Mouse (Mus musculus) megakaryocyte, embryonic 14.5 days (primary cell): ENCODE data around the gene Laptm5. TPM values are rescaled to one million over a fixed set of nuclear protein-coding genes. Genes with fewer than 3 reads are reported as not detected.

Source experiments
- H3K27me3 ChIP-seq: replicated peaks from 2 replicates; pipeline ENCODE3; 2012; ENCODE audit warnings: inconsistent platforms
- H3K36me3 ChIP-seq: replicated peaks from 2 replicates; pipeline ENCODE3; 2012; ENCODE audit warnings: low read length, inconsistent platforms, mixed read lengths
- H3K4me1 ChIP-seq: 2 replicates; pipeline ENCODE4 v1.6.1; 2012; ENCODE audit warnings: inconsistent platforms
- H3K4me3 ChIP-seq: replicated peaks from 2 replicates; pipeline ENCODE3; 2012; ENCODE audit warnings: moderate library complexity, mild to moderate bottlenecking, inconsistent platforms
- H3K9me3 ChIP-seq: 2 replicates; pipeline ENCODE4 v1.6.1; 2012; ENCODE audit warnings: inconsistent platforms
- FLI1 ChIP-seq: IDR thresholded peaks from 2 replicates; pipeline ENCODE4 v1.6.1; 2012; ENCODE audit warnings: low read length, inconsistent platforms, mixed read lengths
- GATA1 ChIP-seq: IDR thresholded peaks from 3 replicates; pipeline ENCODE4 v1.6.1; 2012; ENCODE audit warnings: mixed read lengths, low read length, inconsistent platforms, borderline replicate concordance
- polyA plus RNA-seq: library from polyadenylated mRNA; stranded (reverse); fragments of >175 nt; gene quantifications from 2 replicates; pipeline ENCODE4 v1.2.3, GENCODE M21; 2012; ENCODE audit warnings: low replicate concordance; ENCODE audit not compliant: insufficient read depth

Gene Laptm5
- polyA plus RNA-seq, 1 experiment, result 2,077 TPM

DNA sequence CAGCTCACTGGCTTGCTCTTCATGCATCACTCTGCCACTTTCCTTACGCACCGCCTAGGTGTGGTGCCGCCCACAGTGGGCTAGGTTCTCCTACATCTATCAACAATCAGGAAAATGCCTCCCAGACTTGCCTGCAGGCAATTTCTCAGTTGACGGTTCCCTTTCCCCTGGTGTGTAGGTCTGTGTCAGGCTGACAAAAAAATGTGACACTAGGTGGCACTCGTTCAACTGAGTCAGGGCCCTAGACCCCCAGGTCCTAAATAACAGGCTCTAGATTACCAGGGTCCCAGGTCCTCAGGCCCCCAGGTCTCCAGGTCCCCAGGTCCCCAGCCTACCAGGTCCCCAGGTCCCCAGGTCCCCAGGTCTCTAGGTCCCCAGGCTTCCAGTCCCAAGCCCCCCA is 19.2 kb upstream of the Laptm5 start:
- Histone ChIP-seq H3K4me3 (no peak overlapping the region), H3K4me1 (peaks cover 79% of the 10 kb centered on the region)
- TF ChIP-seq GATA1, result no peak
- no peak for TF ChIP-seq FLI1

DNA sequence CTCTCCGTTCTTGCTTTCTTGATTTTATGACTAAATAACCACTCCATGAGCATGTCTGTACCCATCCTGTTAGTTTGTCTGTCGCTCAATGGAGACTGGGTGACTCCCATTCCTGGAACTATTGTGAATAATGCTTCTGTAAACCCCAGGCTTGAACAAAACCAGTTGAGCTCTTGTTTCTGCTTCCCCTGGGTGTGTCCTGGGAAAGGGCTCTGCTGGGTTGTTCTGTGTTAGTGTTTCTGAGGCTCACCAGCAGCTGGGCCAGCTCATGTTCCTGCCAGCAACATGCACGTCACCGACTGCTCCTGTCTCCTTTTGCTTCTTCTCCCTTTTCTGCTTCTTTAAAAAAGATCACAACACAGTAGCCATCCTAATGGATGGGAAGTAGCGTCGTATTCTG is 17.2 kb upstream of the Laptm5 start:
- Histone ChIP-seq H3K9me3 (peaks cover 4% of the 10 kb centered on the region), H3K4me3 (no peak overlapping the region), H3K4me1 (peaks cover 88% of the 10 kb centered on the region), H3K36me3 (no peaks in the 10 kb centered on the region), H3K27me3 (peaks cover 15% of the 10 kb centered on the region)
- TF ChIP-seq GATA1 (no peak), FLI1 (no peak)

More for the DNA sequence above, 19.2 kb upstream of the Laptm5 start:
- no peaks in the 10 kb centered on the region for H3K36me3 ChIP-seq
- peaks cover 4% of the 10 kb centered on the region for H3K9me3 ChIP-seq
- H3K27me3 ChIP-seq, result peaks cover 18% of the 10 kb centered on the region

DNA sequence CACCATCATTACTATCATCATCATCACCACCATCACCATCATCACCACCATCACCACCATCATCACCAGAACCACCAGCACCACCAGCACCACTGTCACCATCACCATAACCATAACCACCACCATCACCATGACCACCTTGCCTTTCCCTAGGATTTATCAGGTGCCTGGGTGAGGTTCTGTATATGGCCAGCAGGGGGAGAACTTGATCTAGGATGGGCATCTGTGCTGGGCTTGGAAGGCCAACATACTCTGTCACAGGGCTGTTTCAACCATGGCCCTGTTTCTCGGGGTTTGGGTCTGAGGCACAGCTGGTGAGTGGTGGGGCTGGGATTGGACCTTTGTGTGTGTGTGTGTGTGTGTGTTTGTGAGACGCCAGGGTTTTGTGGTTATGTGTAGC is 16.6 kb upstream of the Laptm5 start:
- no peaks in the 10 kb centered on the region for H3K36me3 ChIP-seq
- TF ChIP-seq FLI1 (no peak), GATA1 (no peak)
- H3K27me3 ChIP-seq, result peaks cover 13% of the 10 kb centered on the region
- peak overlapping the region; percentile 62 for H3K4me3 ChIP-seq
- H3K4me1 ChIP-seq, result peaks cover 88% of the 10 kb centered on the region
- H3K9me3 ChIP-seq, result peaks cover 4% of the 10 kb centered on the region

DNA sequence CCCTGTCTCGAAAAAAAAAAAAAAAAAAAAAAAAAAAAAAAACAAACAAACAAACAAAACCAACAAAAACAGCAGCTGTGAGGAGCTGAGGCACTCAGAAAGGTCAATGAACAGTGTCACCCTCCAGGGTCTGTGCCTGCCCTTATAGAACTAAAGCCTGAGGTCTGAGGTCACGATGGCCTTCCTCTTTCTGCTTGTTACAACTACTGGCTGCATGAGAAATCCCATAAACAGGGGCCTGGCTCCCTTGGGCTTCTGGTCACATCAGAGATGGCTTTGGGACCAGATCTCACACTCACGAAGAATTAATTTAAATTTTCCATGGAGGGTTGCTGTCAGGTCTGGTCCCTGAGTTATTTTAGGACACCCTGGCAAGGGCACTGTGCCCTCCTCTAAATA is 13.5 kb upstream of the Laptm5 start:
- TF ChIP-seq FLI1 (no peak), GATA1 (no peak)
- Histone ChIP-seq H3K4me3 (no peak overlapping the region), H3K9me3 (no peaks in the 10 kb centered on the region), H3K27me3 (no peaks in the 10 kb centered on the region), H3K36me3 (no peaks in the 10 kb centered on the region), H3K4me1 (peaks cover 93% of the 10 kb centered on the region)

DNA sequence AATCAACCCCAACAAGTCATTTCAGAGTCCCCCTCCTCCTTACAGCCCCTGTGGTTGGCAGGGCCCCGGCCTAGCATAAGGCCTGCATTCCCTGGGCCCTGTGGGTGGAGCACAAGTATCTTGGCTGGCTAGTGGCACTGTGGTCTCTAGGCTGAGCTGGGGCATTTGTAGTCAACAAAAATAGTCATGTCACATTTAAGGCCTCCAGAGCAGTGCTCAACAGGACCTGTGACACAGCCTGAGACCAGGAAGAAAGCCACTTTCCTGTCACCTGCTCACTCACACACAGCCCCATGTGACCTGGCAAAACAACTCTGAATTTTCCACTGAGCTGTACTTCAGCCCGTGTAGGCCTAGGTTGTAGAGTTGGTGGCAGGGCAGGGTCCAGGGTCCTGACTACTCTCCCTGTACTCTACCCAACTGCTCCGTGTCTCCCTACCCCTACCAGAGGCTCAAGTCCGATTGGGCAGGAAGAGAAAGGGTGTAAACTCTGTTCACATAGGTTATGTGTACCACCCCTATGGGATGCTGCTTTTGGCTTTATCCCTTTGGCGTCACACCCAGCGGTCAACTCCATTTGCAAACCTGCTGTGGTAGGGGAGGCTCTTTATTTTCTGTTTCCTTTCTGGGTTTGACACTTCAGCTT is 13.0 kb upstream of the Laptm5 start:
- Histone ChIP-seq H3K27me3 (no peaks in the 10 kb centered on the region), H3K36me3 (no peaks in the 10 kb centered on the region), H3K4me3 (peak overlapping the region; percentile 62), H3K9me3 (no peaks in the 10 kb centered on the region), H3K4me1 (peaks cover 97% of the 10 kb centered on the region)
- TF ChIP-seq FLI1 (no peak), GATA1 (no peak)

- TF ChIP-seq GATA1, result no peak
- no peak for TF ChIP-seq FLI1
- Histone ChIP-seq H3K36me3 (no peaks in the 10 kb centered on the region), H3K27me3 (no peaks in the 10 kb centered on the region), H3K4me3 (peak overlapping the region; percentile 52), H3K4me1 (peaks cover 100% of the 10 kb centered on the region), H3K9me3 (no peaks in the 10 kb centered on the region)
These were observed 12.2 kb upstream of the Laptm5 start for GRCm38 (mm10) chr4:130900746-130901145.

GRCm38 (mm10) chr4:130902289-130902781 is 10.6 kb upstream of the Laptm5 start:
- H3K4me1 ChIP-seq, result peaks cover 100% of the 10 kb centered on the region
- TF ChIP-seq FLI1 (no peak), GATA1 (no peak)

GRCm38 (mm10) chr4:130905025-130905424 is 7.9 kb upstream of the Laptm5 start:
- Histone ChIP-seq H3K4me3 (peak overlapping the region; percentile 88), H3K36me3 (peaks cover 6% of the 10 kb centered on the region), H3K4me1 (peaks cover 100% of the 10 kb centered on the region), H3K27me3 (no peaks in the 10 kb centered on the region), H3K9me3 (no peaks in the 10 kb centered on the region)
- TF ChIP-seq GATA1 (no peak), FLI1 (no peak)

More at GRCm38 (mm10) chr4:130902289-130902781, 10.6 kb upstream of the Laptm5 start:
- H3K9me3 ChIP-seq, result no peaks in the 10 kb centered on the region
- H3K4me3 ChIP-seq, result peak overlapping the region; percentile 87
- no peaks in the 10 kb centered on the region for H3K27me3 ChIP-seq
- H3K36me3 ChIP-seq, result peaks cover 4% of the 10 kb centered on the region

DNA sequence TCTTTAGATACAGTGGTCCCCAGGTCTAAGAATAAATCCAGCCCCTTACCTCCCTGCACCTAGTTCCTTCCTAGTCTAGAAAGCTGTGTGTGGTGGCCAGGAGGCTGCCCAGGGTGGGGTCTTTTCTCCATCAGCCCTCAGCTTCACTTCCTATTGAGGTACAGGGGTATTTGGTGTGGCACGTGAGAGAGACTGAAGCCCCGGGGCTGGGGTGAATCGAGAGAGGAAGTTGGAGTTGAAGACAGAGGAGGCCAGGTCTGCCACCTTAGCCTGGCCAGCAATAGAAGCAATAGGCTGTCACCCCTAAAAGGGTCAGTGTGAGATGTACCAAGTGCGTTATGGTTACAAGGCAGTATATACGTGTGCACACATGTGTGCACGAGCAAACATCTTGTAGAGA is 7.0 kb upstream of the Laptm5 start:
- peaks cover 100% of the 10 kb centered on the region for H3K4me1 ChIP-seq
- H3K27me3 ChIP-seq, result no peaks in the 10 kb centered on the region
- H3K36me3 ChIP-seq, result peaks cover 6% of the 10 kb centered on the region
- H3K9me3 ChIP-seq, result no peaks in the 10 kb centered on the region
- TF ChIP-seq GATA1, result no peak
- no peak for TF ChIP-seq FLI1
- H3K4me3 ChIP-seq, result peak overlapping the region; percentile 88

DNA sequence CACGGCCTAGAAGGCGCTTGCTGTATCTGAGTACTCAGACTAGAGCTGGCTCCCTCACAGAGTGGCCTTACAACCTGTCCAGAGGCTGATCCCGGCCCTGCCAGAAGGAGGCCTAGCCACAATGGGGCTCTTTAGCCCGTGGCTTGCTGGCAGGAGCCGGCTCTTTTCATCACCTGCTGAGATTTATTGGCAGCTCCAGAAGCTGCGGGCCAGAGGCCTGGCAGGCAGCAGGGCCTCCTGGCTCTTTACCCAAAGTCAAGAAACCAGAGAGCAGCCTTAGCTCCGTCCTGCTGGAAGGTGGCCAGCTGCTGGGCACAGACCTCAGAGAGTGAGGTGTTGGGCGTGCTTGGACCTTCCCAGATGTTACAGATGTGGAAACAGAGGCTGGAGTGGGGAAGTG is 6.6 kb upstream of the Laptm5 start:
- Histone ChIP-seq H3K4me3 (peak overlapping the region; percentile 88), H3K4me1 (peaks cover 100% of the 10 kb centered on the region), H3K9me3 (no peaks in the 10 kb centered on the region), H3K36me3 (peaks cover 6% of the 10 kb centered on the region), H3K27me3 (no peaks in the 10 kb centered on the region)
- TF ChIP-seq GATA1 (no peak), FLI1 (no peak)
